Mouse (Mus musculus) gastrocnemius, postnatal 36 days (tissue): ENCODE measurements around the gene Il3. TPM values are rescaled to one million over a fixed set of nuclear protein-coding genes. Genes with fewer than 3 reads are reported as not detected.
"Not testable (repeated sequence)": the region's sequence is repeated elsewhere in the genome, so short reads cannot be mapped to it uniquely, and the experiment has no call there.

Experiments
- DNase-seq, 2 experiments: peaks; one replicate each; pipeline ENCODE4 v3.0.0; 2022
- intact Hi-C: fragments of 180-260 bp; cut with DNase I; formaldehyde crosslinking; loops from one replicate; pipeline ENCODE4 v1.15.1; 2025
- long read RNA-seq, 2 experiments: library from polyadenylated mRNA; stranded (forward); transcript quantifications; one replicate each; pipeline ENCODE4 v2.0.0; 2021
- total RNA-seq, 2 experiments: library from RNA; stranded (reverse); gene quantifications; 2 replicates each; pipeline ENCODE4 v1.2.3; 2021

The Il3 gene
- not detected for total RNA-seq
- long read RNA-seq, experiment 1, result 0 reads
- long read RNA-seq, experiment 2, result 0 reads

DNA sequence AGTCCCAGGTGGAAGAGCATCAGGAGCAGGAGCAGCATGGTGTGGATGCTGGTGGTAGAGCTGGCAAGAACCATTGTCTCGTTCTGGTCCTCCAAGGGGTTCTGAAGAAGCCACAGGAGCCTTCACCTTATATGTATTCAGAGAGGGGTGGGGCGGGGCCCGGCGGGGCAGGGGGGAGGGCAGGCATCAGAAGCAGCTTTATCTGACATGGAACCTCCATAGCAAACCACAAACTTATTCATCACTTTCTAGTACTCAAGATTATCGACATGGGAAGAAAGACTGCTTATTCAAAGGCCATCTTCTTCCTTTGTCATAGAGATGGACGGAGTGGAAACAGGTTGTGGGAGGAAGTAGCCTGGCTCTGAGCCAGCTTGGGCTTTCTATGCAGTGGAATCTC lies at the start of gene Il3:
Gene Il3 (minus strand): TSS at position 101 of the 400 bp plus-strand sequence.
- no peak for DNase-seq
- intact Hi-C loops, result loop anchor here (5.0 kb wide), 1 partner anchor 145 kb away; no protein-coding TSS in a partner anchor

DNA sequence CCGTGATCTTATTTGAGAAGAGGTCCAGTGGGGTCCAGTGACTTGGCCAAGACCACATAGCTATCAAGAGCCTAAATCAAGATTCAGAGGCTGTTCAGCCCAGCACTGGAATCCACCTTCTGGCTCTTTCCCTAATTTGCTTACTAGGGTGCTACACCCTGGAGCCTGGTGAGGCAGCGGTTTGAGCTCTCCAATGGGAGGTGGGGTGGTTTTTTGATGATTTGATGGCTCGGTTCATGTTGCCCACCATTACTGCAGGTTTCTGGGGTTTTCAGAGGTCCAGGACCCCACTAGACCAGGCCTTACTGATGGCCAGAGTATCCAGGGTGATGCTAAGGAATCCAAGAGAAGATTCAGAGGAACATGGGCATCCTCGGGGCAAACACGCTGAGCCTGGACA lies 48.3 kb upstream of the Il3 start:
- no peak for DNase-seq
- intact Hi-C loops, result no loop called here

DNA sequence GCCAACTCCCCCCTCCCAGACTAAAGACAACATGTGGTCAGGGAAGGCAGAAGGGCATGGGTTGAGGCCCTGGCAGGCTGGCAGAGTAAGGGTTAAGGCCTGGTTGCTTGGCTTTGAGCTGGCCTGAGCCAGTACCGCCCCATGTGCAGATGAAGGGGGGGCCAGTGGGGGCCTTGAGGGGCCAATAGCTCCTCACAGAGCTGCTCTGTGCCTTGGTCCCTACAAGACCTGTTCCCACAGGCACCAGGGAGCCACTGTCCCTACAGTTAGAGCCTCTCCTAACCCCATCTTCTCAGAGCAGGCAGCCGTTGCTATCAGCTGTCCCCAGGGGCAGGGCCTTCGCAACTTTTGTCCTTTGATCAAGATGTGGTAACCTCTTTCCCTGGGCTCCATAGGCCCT lies 47.7 kb upstream of the Il3 start:
- intact Hi-C loops, result no loop called here
- peak in 1 of 2 experiments; percentile 11 for DNase-seq

DNA sequence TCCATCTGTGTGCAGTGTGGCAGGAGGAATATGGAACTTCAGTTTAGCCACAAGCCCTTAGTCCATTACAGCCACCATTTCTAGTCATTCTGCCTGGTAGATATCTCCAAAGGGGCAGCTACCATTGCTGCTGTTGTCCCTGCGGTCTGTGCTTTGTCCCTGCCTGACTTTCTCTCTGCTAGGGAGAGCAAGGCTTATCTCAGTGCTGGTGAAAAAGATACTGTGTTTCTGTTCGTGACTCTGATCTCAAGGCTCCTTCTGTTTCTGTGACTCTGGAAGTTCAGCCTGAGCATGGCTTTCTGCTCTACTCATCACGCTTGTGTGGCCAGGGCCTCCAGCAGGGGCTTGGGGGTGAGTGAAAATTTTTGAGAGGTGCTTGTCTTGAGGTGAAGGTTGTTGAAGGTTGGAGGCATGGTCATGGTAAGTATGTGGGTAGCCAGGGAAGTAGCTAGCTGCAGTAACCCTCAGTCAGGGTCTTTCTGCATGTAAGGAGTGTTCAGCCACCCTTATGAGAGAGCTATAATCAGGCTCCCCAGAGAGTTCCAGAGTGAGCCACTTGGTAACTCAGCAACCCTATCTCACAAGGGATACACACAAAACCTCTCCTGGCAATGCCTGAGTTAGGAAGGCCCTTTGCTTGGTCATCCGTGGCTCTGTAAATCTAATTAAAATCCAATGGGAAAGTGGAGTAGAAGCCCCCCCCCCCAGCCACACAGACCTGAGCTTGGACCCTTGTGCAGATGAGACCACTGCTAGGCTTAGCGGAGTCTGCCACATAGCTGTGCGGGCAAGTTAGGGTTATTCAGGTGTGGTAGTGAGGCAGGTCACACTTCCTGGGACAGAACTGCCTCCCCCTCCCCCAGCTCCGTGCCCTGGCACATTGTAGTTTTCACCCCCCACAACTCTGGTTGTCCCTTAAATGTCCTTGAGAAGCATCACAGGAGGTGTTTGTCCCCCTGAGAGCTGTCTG lies 46.6 kb upstream of the Il3 start:
- intact Hi-C loops, result no loop called here
- DNase-seq, result peak in 1 of 2 experiments; percentile 4

DNA sequence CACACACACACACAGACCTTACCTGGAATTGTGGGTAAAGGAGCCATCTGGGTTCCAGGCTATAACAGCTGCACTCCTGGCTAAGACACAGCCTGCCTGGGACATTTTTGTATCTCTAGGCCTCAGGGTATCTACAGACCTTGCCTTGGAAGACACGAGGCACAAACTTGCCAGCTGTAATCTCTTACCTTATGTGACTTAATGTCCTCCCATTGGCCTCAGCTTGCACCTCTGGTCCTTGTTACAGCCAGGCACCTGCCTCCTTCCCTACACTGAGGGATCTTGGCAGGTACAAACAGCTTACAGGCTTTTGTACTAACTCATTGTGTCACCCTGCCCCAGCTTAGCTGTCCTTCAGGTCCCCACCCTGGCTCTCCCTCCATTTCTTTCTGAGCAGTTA lies 45.5 kb upstream of the Il3 start:
- intact Hi-C loops, result no loop called here
- no peak for DNase-seq

DNA sequence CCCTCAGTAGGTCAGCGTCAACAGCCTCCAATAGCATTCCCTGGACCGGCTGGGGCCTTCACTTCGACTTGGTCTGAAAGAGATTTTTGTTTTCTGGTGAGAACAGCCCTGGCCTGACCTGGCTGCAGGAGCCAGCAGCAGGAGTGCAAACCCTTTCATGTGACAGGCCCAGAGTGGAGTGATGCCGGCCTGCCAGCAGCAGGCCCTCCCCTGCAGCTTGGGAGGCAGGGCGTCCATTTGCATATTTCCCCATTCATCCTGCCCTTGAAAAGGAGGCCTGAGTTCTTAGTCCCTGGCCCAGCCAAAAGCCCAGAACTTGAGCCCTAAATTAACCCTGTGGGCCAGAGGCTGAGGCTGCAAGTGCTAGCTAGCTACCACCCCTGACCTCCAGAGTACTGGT lies 44.9 kb upstream of the Il3 start:
- DNase-seq, result no peak

DNA sequence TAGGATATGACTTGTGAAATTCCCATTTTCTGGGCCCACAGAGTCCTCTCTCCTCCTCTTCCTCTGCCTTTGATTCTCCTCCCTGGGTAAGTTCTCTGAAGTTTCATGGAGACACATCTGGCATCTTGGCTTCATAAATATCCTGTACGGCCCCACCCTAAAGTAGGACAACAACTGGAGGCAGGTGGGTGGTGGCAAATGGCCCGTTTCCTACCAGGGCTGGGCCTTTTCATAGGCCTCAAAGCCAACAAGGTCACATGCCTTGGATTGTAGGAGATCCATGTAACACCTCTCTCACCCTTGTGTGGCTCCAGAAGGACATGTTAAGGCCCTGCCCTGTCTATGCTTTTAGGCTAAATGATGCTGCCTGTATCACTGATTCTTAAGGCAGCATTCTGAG lies 43.5 kb upstream of the Il3 start:
- no peak for DNase-seq
- intact Hi-C loops, result no loop called here

More for the DNA sequence above, 44.9 kb upstream of the Il3 start:
- intact Hi-C loops, result no loop called here

DNA sequence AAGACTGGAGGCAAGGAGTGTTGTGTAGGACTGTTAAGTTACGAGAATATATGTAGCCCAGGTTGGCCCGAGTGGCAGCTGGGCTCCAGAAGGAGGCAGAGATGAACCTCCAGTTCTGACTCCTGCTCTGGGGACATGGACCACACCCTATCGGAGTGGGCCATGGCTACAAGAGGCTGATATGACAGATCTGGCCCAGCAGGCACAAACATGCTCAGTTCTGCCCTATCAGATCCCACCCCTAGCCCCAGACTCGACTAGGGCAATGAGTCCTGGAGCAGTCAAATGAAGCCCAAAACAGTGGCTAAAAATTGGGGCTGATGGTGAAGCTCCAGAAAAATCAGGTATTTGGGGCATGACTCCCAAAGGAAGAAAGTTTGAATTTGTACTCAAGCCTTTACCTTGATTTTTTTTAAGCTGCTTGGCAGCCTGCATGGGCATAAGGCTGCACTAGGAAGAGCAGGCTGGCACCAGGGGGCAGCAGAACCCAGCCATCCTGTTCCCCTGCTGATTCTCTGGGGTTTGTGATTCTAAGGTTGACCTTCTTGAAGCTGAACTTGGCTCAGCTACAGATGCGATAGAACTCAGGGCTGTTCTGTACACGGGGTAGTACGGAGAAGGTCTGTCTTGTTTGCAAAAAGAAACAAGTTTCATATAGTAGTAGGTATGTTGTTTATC lies 40.2 kb upstream of the Il3 start:
- intact Hi-C loops, result loop anchor here (2.0 to 10.0 kb wide), 2 partner anchors 116 to 228 kb away; no protein-coding TSS in a partner anchor
- DNase-seq, result peak; percentile 45 to 49

DNA sequence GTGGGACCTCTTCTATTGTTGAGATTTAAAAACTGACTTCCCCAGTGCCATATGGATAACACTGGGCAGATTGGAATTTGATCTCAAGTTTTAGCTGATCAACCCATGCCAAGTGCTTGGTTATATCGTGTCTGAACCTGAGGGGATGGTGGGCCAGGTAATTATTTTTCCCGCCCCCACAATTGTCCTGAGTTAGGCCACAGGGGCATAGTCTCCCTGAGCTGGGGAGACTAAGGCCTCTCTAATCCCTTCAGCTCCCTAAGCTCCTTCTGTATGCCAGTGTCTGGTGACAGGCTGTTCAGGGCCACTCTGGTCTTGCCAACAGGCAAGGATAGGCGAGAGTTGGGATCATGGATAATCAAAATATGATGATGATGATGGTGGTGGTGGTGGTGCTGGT lies 38.3 kb upstream of the Il3 start:
- intact Hi-C loops, result loop anchor here (2.0 to 10.0 kb wide), 2 partner anchors 49 to 229 kb away; no protein-coding TSS in a partner anchor
- DNase-seq, result no peak

DNA sequence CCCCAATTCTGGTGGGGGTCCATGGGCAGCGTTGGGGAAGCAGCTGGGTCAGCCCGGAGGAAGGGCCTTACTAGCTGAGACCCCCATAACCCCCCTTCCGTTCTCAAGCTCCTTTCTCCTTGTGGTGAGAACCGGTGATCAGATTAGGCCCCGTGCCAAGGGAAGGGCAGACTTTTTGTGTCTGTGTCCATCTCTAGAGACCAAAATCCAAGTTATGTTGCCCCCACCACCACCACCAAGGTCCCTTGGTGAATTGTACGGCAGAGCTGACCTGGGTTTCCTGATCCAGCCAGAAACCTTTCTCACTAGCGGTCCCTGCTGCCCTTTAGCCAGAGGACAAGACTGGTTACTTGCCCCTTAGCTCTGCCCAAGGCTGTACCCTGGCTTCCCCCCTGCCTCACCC lies 37.4 kb upstream of the Il3 start:
- DNase-seq, result no peak
- intact Hi-C loops, result loop anchor here (2.0 to 10.0 kb wide), 2 partner anchors 50 to 230 kb away; no protein-coding TSS in a partner anchor

DNA sequence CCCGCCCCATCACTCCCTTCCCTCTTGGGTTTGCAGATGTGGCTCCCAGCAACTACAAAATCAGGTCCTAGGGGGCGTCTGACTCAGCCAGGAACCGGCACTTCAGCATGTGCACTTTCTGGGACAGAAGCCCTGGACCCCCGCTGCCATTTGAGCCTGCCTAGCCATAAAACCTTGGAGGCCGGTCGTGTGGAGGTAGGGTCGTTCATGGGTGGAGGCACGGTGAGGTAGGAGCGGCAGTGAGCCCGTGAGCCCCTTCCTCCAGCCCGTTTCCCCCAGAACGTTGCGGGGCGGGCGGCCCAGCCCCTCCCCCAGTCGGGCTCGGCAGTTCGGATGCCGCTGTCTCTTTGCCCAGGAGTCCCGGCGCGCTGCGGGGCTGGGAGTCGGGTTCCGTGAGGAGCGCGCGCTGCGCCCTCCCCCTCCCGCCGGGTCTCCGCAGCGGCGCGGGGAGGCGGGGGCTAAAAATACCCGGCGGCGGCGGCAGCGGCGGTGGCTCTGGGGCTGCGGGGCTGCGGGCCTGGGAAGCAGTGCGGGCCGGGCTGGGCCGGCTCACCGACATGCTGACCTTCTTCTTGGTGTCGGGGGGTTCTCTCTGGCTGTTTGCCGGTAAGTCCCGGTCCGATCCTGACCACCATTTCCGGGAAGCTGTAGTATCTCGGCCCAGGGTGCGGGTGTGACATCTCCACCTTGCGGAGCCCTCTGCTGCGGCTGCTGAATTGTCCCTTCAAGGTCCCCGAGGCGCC lies 36.8 kb upstream of the Il3 start, which contains the start of gene Acsl6:
Gene Acsl6 (plus strand): TSS at position 71 of the 743 bp plus-strand sequence.
- DNase-seq, result no peak
- intact Hi-C loops, result loop anchor here (2.0 to 10.0 kb wide), 2 partner anchors 51 to 231 kb away; no protein-coding TSS in a partner anchor

DNA sequence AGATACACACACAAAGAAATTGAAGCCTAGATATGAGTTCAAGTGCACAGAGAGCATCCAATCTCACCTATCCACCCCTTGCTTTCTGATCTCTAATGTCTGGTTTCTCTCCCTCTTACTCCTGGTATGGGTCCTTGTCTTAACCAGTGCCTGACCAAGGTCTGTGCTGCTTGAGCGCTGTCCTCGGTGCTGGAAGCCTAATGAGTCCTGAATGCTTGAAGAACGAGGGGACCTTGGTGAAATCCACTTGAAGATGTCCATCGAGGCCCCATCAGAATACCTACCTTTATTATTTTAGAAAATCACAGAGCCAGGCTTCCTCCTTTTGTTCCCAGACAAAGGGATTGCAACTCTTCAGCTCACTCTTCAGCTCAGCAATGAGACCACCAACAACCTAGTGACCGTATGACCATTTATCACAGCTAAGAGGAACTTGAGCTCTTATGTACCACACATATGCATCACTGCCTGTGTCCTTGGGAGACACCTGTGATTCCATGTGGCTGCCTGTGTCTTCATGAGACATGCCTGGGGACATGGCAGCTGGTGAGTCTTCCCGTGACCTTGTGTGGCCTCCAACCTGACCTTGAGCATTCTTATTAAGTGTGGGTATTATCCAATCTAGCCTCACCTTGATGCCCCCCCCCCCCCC lies 36.1 kb upstream of the Il3 start:
- intact Hi-C loops, result loop anchor here (10.0 kb wide), 1 partner anchor 232 kb away; no protein-coding TSS in a partner anchor

DNA sequence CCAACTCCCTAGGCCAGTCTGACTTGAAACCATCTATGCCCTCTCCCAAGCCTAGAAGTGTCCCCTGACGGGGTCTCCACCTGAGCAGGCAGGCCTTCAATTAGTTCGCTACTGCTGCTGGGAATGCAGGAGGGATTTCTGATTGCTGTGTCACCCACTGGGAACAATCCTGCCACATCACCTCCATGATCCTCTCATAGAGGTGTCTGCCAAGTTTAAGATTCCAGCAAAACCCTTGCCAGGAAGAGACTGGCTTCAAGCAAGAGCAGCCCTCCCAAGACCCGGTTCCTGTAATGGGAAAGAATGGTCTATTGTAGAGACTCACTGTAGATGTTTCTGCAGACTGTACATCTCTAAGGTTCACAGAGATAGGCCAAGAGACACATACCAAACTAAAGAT lies 35.5 kb upstream of the Il3 start:
- intact Hi-C loops, result loop anchor here (10.0 kb wide), 1 partner anchor 232 kb away; no protein-coding TSS in a partner anchor
- no peak for DNase-seq

More for the DNA sequence above, 36.1 kb upstream of the Il3 start:
- no peak for DNase-seq

DNA sequence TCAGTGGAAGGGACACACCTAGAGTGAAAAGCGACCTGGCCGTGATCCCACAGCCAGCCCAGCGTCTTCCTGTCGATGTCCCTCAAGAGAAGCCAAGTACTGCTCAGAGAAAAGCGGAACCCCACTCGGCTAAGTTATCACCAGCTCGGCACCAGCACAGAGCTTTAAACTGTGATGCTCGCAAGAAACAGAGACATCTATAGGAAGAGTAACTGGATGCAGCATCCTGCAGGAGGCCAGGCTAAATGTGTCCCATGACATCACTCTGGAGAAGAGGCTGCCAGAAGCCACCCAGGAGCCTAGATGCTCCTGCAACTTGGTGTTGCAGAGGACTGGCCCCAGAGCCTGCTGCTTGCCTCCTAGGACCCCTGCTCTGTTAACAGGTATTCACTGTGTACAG lies 34.9 kb upstream of the Il3 start:
- intact Hi-C loops, result loop anchor here (10.0 kb wide), 1 partner anchor 233 kb away; no protein-coding TSS in a partner anchor

DNA sequence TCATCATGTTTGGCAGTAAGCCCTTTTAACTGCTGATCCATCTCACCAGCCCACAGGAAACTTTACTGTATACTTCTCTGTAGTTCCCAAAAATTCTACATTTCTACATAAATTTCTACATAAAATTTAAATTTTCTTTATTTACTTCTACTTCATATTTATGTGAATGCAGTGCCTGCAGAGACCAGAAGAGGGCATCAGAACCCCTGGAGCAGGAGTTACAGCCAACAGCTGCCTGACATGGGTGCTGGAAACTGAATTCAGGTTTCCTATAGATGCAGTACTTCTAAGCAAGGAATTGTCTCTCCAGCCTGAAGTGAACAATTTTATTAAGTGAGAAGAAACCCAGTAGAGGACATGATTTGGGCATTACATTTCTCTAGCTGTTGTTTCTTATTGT lies 31.7 kb upstream of the Il3 start:
- intact Hi-C loops, result no loop called here
- no peak for DNase-seq

More for the DNA sequence above, 34.9 kb upstream of the Il3 start:
- no peak for DNase-seq

DNA sequence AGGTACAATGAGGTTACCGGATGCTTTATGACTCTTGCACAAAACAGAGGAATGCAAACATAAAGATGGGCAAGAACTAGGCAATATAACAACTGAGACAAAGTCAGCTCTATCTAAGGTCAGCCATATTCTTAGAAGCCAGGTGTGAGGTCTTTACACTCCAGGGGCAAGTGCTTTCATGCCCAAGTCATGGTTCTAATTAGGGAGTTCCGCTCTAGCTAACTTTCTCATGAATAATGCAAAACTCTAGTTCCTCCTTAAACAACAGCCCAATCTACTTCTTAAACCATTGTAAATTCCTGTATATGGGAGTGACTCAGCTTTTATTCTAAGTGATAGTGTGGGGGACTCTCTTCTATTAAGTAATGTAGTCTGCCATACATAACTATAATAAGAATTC lies 30.4 kb upstream of the Il3 start:
- DNase-seq, intact Hi-C loops: not testable (repeated sequence)

DNA sequence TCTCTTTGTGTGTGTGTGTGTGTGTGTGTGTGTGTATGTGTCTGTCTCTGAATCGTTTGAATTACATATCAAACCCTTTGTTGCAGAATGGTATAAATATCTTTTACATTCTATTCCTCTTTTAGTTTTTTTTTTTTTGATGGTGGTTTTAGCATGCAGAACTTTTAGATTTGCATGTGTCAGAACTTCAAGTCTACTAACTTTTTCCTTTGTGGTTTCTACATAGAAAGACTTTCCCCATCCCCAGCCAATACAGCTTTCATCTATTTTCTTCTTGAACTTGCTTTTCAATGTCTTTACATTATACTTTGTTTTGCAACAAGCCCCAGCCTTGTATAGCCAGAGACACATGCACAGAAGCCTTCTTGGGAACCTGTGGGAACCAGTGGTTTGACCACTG lies 29.7 kb upstream of the Il3 start:
- intact Hi-C loops, result no loop called here
- no peak for DNase-seq

DNA sequence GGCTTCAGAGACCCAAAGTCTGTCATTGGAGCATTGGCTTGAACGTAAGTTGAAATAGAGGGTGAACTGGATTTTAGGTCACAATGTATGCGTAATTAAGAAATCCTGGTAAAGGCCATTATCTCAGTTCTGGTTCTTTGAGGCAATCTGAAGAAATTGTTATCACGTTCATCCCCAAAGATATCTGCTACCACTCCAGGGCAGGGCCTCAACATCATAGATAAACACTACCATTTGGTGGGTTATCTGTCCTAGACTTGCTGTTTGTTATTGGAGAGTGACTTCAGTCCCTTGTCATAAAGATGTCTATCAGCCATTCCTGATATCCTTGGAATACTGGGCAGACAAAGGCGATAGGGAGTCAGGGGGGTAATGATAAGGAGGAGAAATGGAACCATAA lies 28.9 kb upstream of the Il3 start:
- DNase-seq, result no peak
- intact Hi-C loops, result no loop called here

DNA sequence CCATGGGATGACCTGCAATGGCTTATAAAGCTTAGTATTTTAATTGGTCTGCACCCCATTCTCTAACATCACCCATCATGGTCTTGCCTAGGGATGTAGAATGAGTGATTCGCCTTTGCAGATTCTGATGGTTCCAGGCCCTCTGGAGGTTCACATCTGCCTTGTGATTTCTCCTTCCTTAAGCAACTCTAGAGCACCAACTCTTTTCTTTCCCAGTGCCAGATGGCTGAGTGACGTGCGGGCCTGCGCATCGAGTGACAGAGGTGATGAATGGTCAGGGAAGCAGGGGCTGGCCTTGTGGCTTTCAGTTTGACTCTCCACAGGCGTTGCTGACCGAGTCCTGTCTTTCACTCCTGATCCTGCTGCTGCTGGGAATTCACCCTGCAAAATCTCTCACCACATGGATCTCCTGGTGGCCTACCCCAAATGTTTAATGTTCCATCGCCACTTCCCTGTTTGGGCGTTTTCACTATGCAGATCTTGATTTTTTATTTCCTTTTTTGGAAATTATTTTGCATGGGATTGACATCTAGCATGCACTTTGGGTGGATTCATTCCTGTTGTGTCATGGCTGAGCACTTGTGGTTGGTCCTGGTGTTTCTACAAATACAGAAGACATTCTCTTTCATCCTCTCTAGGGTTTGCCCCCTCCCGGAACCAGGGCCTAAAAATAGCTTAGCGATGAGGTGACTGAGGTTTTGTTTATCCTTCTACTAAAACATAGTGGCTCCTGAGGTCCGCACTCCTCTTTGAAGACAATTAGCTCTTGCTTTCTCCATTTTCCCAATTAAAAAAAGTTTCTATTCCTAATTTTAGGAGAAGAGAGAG lies 27.1 kb upstream of the Il3 start:
- no peak for DNase-seq
- intact Hi-C loops, result no loop called here
